Mouse (Mus musculus) heart, adult 2 months (tissue): Measurements from ENCODE around the gene Baz1a. TPM values are rescaled to one million over a fixed set of nuclear protein-coding genes. Genes with fewer than 3 reads are reported as not detected.

Source experiments
- DNase-seq, 2 experiments: peaks; one replicate each; pipeline ENCODE4 v3.0.0; 2021
- H3K27ac ChIP-seq: fragments of 200-600 bp; 2 replicates; pipeline ENCODE4 v1.8.1; 2022
- H3K27me3 ChIP-seq: fragments of 200-500 bp; 2 replicates; pipeline ENCODE4 v1.6.1; 2012; ENCODE audit warnings: mild to moderate bottlenecking, low read length, inconsistent platforms, mixed read lengths; ENCODE audit not compliant: control insufficient read depth, insufficient read depth
- H3K36me3 ChIP-seq: fragments of 200-500 bp; 2 replicates; pipeline ENCODE4 v1.6.1; 2012; ENCODE audit warnings: low read length, inconsistent platforms; ENCODE audit not compliant: control insufficient read depth, insufficient read depth
- H3K4me1 ChIP-seq: fragments of 200-500 bp; 2 replicates; pipeline ENCODE4 v1.6.1; 2011; ENCODE audit warnings: low read length; ENCODE audit not compliant: control insufficient read depth, insufficient read depth
- H3K4me3 ChIP-seq: fragments of 200-600 bp; 2 replicates; pipeline ENCODE4 v1.8.1; 2022
- H3K79me2 ChIP-seq: fragments of 200-500 bp; replicated peaks from 2 replicates; pipeline ENCODE4 v1.6.1; 2012; ENCODE audit warnings: mild to moderate bottlenecking, inconsistent platforms, low read length, moderate library complexity, mixed read lengths; ENCODE audit not compliant: control insufficient read depth, insufficient read depth
- H3K9ac ChIP-seq: fragments of 200-500 bp; 2 replicates; pipeline ENCODE4 v1.6.1; 2012; ENCODE audit warnings: low read depth, mild to moderate bottlenecking, control low read depth, inconsistent platforms, low read length, mixed read lengths
- CTCF ChIP-seq: fragments of 200-600 bp; IDR thresholded peaks from 2 replicates; pipeline ENCODE4 v1.8.1; 2022; ENCODE audit warnings: antibody characterized with exemption, mild to moderate bottlenecking, moderate library complexity
- EP300 ChIP-seq: fragments of 200-500 bp; IDR thresholded peaks from 2 replicates; pipeline ENCODE4 v1.6.1; 2011; ENCODE audit warnings: low read depth, low read length, control low read depth; ENCODE audit not compliant: insufficient read depth
- POLR2A ChIP-seq: fragments of 200-500 bp; IDR thresholded peaks from 2 replicates; pipeline ENCODE4 v1.6.1; 2011; ENCODE audit warnings: mild to moderate bottlenecking, low read depth, low read length, control low read depth; ENCODE audit not compliant: insufficient read depth
- WGBS: fragments of 180-500 bp; shearing (Covaris S2); methylation state at CpG from one replicate; pipeline ENCODE4 v1.1.7; 2018; 5-methylcytosine and 5-hydroxymethylcytosine counted together
- intact Hi-C: fragments of 180-260 bp; cut with DNase I; formaldehyde crosslinking; loops from one replicate; pipeline ENCODE4 v1.15.1; 2025
- long read RNA-seq: library from polyadenylated mRNA; stranded (forward); transcript quantifications from one replicate; pipeline ENCODE4 v2.0.0, GENCODE M21; 2021
- polyA plus RNA-seq: library from polyadenylated mRNA; depleted of rRNA; stranded (reverse); fragments of >200 nt; gene quantifications from 2 replicates; pipeline ENCODE4 v1.2.3, GENCODE M21; 2012; rRNA removed
- total RNA-seq, 2 experiments: library from RNA; stranded (reverse); gene quantifications; 2 replicates each; pipeline ENCODE4 v1.2.3; 2021

The Baz1a gene
- total RNA-seq: 1 to 10 TPM; 7.0 to 7.8 TPM
- 1.4 and 3.9 TPM in 2 replicates for polyA plus RNA-seq
- long read RNA-seq: 0 reads

DNA sequence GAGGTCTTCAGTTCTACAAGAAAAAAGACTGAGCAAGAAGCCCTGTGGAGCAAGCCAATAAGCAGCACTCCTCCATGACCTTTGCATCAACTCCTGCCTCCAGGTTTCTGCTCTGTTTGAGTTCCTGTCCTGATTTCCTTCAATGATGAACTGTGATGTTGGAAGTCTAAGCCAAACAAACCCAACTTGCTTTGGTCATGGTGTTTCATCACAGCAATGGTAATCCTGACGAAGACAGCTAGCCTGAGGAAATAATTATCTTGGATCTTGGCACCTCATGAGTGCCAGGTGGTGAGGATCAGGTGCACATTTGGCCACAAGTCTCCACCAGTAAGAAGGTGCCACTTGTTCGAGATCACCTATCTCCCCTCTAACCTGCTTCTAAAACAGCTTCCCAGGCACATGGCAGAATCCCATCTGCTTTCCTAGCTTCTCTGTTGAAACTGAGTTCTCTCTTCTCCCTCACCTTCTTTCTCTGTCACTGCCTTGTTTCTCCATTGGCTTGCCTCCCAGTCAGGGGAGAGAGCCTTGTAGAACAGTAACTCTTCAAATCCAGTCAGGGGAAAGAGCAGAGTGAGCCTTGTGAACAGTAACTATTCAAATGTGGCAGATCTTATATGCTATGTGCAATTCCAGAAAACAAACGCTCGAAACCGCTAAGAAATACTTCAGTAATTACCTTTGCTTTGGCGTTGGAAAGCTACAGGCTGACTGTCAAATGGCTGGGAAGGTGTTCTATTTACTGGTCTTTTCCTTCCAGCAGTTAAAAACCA is at the start of gene Baz1a:
TSS of gene Baz1a (minus strand) at position 723 of the 773 bp plus-strand sequence.
- Histone ChIP-seq H3K27ac (no peak within 1 kb of the TSS), H3K9ac (no peak within 1 kb of the TSS), H3K4me1 (no peaks in the 10 kb centered on the region), H3K27me3 (no peaks in the 10 kb centered on the region), H3K79me2 (no peaks in the 10 kb centered on the region), H3K4me3 (no peak within 1 kb of the TSS), H3K36me3 (no peaks in the 10 kb centered on the region)
- 86% methylated on average over 6 of the region's 6 CpGs for WGBS
- no peak for TF ChIP-seq CTCF
- TF ChIP-seq POLR2A: no peak
- TF ChIP-seq EP300: no peak
- DNase-seq: no peak
- intact Hi-C loops: no loop called here

DNA sequence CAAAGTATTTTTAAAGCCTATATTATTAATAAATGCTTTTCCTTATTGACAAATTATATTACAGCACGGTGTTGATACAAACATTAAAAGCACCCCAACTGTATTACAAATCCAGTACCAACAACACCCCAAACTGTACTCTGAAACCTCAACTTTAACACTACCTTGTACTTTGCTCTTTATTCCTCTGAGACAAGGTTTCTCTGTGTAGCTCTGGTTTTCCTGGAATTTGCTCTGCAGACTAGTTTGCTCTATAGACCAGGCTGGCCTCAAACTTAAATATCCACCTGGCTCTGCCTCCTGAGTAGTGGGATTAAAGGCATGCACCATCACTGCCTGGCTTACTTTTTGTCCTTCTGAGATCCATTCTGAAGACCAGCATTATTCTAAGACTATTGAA is 48.0 kb upstream of the Baz1a start:
- TF ChIP-seq EP300: no peak
- TF ChIP-seq POLR2A: no peak
- no peak for TF ChIP-seq CTCF
- peaks cover 14% of the 10 kb centered on the region for H3K36me3 ChIP-seq
- no peak overlapping the region for H3K9ac ChIP-seq
- 100% methylated on average over 1 of the region's 1 CpGs for WGBS
- H3K4me3 ChIP-seq: no peak overlapping the region
- no peak for DNase-seq
- intact Hi-C loops: no loop called here
- no peak overlapping the region for H3K27ac ChIP-seq
- H3K27me3 ChIP-seq: no peaks in the 10 kb centered on the region
- H3K4me1 ChIP-seq: peaks cover 4% of the 10 kb centered on the region; the same call in 1 of the 2 replicates
- no peaks in the 10 kb centered on the region for H3K79me2 ChIP-seq

DNA sequence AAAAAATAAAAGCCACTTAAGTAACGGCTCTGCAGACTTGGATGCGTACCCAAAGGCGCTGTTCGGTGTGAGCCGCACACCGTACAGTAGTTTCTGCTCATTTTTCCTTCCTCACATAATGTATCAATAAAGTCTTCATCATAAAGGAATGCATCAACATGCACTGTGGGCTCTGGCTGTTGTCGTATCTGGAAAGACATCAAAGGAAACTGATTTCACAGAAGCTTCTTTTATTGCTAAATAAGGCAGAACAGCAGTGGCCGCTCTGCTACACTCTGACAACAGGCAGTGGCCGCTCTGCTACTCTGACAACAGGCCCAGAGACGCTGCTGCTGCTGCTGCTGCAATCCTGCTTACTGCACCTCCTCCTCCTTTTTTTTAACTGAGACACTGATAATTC is 46.9 kb upstream of the Baz1a start:
- no peak overlapping the region for H3K4me3 ChIP-seq
- no peaks in the 10 kb centered on the region for H3K27me3 ChIP-seq
- intact Hi-C loops: no loop called here
- no peaks in the 10 kb centered on the region for H3K79me2 ChIP-seq
- no peak overlapping the region for H3K27ac ChIP-seq
- H3K9ac ChIP-seq: no peak overlapping the region
- peaks cover 4% of the 10 kb centered on the region; the same call in 1 of the 2 replicates for H3K4me1 ChIP-seq
- WGBS: 79% methylated on average over 10 of the region's 10 CpGs
- no peak for DNase-seq
- no peak for TF ChIP-seq POLR2A
- H3K36me3 ChIP-seq: peaks cover 14% of the 10 kb centered on the region

DNA sequence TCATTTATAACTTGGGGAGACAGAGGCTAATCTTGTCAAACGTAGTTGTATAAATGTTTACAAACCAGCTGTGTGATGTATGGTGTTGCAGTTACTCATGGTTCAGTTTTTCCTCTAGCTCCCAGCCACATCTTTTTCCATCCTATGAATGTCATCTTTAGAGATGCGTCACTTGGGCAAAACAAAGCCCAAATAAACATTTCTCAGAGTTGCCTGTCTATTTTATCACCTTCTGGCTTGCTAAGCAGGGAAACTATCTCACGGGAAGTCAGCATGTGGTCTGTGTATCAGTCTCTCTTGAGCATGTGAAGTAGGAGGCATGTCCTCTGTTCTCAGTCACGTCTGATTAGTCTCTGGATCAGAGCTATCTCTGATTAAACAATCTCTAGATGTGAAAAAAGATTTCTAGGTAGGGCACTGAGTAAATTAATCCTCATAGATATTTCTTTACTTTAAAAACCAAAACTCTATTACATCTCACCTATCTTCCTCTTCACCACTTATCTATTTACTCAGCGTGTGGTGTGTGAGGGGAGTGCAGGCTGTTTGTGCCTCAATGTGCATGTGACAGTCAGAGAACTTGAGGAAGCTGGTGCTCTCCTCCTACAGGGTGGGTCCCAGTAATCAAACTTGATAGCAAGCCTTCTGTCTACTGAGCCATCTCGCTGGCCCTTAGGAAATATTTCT is 46.2 kb upstream of the Baz1a start:
- peaks cover 14% of the 10 kb centered on the region for H3K36me3 ChIP-seq
- no peaks in the 10 kb centered on the region for H3K27me3 ChIP-seq
- no peak overlapping the region for H3K9ac ChIP-seq
- no peak overlapping the region for H3K4me3 ChIP-seq
- WGBS: 48% methylated on average over 6 of the region's 6 CpGs
- peaks cover 4% of the 10 kb centered on the region; the same call in 1 of the 2 replicates for H3K4me1 ChIP-seq
- DNase-seq: no peak
- H3K79me2 ChIP-seq: no peaks in the 10 kb centered on the region
- no peak for TF ChIP-seq POLR2A
- TF ChIP-seq EP300: no peak
- TF ChIP-seq CTCF: no peak
- intact Hi-C loops: no loop called here
- no peak overlapping the region; the same call in 1 of the 2 replicates for H3K27ac ChIP-seq

DNA sequence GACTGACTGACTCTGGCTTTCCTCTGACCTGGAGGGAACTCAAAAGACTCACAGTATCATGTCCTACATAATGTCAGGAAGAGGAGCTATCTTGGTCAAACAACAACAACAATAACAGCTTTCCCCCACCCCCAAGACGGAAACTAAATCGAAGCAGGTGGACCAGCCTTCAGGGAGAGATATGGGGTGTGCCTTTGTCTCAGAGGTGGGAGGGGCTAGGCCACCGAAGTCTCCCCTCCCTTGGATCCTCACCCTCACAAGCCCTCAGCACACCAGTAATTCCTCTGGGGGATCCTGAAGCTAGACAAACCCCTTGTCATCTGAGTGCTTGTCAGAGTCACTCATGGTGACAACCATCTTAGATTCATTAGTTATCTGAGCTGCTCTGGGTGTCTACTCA is 45.7 kb upstream of the Baz1a start:
- no peak for TF ChIP-seq CTCF
- no peak for TF ChIP-seq POLR2A
- no peak for TF ChIP-seq EP300
- 22% methylated on average over 3 of the region's 3 CpGs for WGBS
- Histone ChIP-seq H3K9ac (no peak overlapping the region), H3K27ac (peak overlapping the region; percentile 58), H3K79me2 (no peaks in the 10 kb centered on the region), H3K4me3 (no peak overlapping the region), H3K4me1 (peaks cover 4% of the 10 kb centered on the region; the same call in 1 of the 2 replicates), H3K36me3 (peaks cover 14% of the 10 kb centered on the region), H3K27me3 (no peaks in the 10 kb centered on the region)
- intact Hi-C loops: no loop called here
- DNase-seq: no peak

DNA sequence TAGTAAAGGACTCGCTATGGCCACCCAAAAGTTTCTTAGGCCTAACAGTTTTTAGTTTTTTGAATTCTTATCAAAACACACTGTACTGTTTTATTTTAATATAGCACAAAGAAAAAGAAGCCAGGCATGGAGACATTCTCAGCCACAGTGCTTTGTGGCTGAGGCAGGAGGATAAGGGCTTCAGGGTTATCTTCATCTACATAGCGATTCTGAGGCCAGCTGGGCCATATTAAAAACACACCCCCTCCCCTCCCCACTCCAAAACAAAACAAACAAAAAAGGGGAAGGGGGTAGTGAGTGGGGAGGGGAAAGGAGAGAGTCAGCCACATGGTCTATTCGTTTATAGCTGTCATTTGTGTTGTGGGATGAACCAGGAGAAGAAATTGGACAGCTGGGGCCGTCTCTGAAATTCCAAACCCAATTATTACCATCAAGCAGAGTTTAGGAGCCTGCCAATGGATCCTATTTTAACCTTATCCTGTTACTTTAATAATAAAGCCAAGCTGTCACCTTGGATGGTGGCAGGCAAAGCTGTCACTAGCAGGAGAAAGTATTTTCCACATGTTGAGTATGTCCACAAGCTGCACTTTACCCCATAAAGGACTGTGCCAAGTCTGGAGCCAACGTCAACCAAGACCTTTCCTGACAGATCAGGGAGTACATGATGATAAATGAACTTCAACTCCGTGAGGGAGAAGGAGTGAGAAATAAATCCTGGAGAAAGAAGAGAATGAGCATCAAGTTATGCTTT is 44.9 kb upstream of the Baz1a start:
- TF ChIP-seq EP300 (no peak), CTCF (no peak), POLR2A (no peak)
- Histone ChIP-seq H3K9ac (no peak overlapping the region), H3K27me3 (no peaks in the 10 kb centered on the region), H3K36me3 (peaks cover 14% of the 10 kb centered on the region), H3K79me2 (no peaks in the 10 kb centered on the region), H3K4me3 (no peak overlapping the region), H3K4me1 (peaks cover 4% of the 10 kb centered on the region; the same call in 1 of the 2 replicates), H3K27ac (peak overlapping the region; percentile 58)
- 49% methylated on average over 6 of the region's 6 CpGs for WGBS
- peak in 1 of 2 experiments; percentile 29 for DNase-seq
- intact Hi-C loops: no loop called here
